Mouse (Mus musculus): ENCODE measurements around the gene Olfr279.

Olfr279 gene

DNA sequence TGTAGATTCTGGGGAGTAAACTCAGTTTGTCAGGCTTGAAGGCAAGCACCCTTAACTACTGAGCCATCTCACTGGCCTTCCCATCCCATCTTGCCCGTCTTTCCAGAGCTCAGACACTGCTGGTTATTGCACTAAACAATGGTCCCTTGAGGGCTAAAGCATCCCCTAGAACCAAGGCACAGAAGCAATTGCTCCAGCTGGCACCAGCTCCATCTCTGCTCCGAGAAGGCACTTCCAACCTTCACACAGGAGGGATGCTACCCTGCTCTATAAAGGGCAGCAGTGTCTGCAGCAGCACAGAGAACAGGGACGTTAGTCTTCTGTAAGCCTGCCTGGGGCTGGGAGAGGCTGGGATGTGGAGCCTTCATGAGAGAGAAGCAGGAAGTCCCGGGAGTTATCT, at the start of gene Olfr279:
Olfr279 (plus strand) TSS at position 301 of the 400 bp plus-strand sequence.
- no peak for TF ChIP-seq GATA4 (IDR thresholded peaks at IDR 0.05; ENCODE audit: insufficient replicate concordance, low read length)

DNA sequence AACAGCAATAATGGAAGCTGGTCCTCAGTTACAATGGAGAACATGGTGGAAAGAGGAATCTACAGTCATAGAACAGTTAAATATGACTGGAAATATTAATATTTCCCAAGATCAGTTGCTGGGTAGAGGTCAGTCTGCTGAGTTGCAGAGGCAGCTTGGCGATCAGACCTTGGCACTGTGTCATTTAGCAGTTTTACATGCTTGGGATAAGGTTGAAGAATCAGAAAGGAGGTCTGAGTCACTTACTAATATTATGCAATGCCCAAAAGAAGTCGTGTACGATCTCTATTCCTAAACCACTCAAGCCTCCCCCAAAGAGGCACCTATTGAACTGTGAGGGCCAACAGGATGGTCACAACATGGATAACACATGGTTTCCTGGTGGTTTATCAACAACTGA, 47.6 kb upstream of the Olfr279 start:
- TF ChIP-seq GATA4 (IDR thresholded peaks at IDR 0.05; ENCODE audit: insufficient replicate concordance, low read length) = no peak

DNA sequence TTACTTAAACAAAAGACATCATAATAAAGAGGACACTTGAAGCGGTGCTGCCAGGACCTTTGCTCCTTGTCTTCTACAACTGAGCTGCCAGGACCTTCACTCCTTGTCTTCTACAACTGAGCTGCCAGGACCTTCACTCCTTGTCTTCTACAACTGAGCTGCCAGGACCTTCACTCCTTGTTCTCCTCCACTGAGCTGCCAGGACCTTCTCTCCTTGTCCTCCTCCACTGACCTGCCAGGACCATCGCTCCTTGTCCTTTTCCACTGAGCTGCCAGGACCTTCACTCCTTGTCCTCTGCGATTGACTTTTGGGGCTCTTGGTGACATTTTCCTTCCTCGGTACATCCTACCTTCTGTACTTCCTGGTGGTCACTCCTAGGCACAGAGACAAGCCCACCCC, 43.7 kb upstream of the Olfr279 start:
- TF ChIP-seq GATA4 (IDR thresholded peaks at IDR 0.05; ENCODE audit: insufficient replicate concordance, low read length) = no peak

DNA sequence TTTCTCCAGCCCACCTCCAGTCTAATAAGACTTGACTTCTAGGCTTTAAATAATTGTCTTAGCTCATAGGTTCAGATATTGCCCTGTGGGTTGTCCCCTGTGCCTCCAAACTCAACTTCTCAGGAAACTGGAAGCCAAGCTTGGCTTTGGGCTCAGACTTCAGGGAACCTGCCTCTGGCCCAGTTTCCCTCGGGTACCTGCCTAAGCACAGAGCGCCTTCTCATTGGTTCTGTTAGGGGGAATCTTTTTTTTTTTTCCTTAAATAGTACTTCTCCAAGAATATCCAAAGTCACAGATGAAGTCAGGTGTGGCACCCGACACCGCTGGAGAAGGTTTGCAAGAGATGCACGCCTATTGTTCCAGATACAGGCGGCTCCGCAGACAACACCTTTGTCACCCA, 39.9 kb upstream of the Olfr279 start, which contains the start of gene Olfr281:
Olfr281 (plus strand) TSS at position 301 of the 400 bp plus-strand sequence.
- no peak for TF ChIP-seq GATA4 (IDR thresholded peaks at IDR 0.05; ENCODE audit: insufficient replicate concordance, low read length)

DNA sequence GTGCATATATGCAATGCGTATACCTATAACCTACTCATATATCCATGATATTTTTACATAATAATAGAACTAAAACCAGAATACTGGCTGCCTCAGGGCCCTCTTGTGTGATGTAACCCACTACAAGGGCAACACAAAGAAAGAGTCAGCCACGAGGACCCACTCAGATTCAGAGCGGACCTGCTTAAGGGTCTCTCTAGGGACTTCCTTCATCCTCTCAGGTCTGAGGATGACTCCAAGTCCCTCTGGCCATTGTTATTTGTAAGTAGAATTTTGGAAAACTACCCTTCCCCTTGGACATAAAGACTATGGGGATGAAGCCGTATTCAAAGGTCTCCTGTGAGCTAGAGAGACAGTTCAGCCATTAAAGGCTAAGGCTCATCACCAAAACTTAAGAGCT, 22.6 kb upstream of the Olfr279 start, which contains the start of gene OR5BS1P:
OR5BS1P (plus strand) TSS at position 301 of the 400 bp plus-strand sequence.
- TF ChIP-seq GATA4 (IDR thresholded peaks at IDR 0.05; ENCODE audit: insufficient replicate concordance, low read length) = no peak

DNA sequence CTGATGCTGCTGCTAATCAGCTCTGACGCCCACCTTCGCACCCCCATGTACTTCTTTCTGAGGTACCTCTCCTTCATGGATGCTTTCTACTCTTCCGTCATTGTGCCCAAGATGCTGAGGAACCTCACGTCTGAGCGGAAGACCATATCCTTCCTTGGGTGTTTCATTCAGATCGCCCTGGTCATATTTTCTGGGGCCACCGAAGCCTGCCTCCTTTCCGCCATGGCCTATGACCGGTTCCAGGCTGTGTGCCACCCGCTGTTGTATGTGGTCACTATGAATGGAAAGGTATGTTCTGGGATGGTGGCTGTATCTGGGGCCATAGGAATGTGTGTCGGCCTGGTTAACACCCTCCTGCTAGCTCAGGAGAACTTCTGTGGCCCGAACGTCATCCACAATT, 20.7 kb upstream of the Olfr279 start:
- TF ChIP-seq GATA4 (IDR thresholded peaks at IDR 0.05; ENCODE audit: insufficient replicate concordance, low read length) = no peak

DNA sequence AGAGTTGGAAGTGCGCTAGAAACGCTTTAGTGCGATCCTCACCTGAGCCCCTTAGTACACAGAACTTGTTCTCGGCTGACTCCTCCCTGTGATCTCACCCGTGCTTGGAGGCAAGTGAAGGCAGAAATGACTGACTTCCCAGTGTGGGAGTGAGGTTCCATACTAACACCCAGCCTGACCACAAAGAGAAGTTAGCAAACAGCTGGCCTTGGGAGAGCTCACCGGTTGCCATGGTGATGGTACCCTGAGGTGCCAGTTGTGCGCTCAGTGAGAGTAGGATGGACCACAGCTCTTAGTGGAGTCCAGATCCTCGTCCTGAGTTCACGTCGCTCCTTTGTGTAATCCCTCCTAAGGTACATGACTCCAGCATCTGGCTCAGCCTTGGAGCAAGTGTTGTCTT, 17.2 kb upstream of the Olfr279 start:
- TF ChIP-seq GATA4 (IDR thresholded peaks at IDR 0.05; ENCODE audit: insufficient replicate concordance, low read length) = no peak

DNA sequence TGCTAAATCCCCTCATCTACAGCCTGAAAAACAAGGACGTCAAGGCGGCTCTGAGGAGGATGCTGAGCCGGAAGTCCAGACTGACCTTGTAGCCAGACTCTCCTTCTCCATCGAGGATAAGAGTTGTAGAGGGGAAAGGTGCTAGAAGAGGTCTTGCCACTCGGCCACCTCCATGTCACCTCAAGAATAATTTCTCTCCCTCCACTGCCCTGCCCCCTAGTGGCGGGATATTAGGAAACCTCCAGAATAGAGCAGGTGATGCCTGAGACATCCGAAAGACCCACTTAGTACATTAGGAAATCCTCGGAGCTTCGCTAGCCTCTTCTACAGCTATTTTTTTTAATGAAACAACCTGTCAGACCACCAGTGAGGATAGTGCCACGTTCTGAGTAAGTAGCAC, 16.8 kb upstream of the Olfr279 start:
- TF ChIP-seq GATA4 (IDR thresholded peaks at IDR 0.05; ENCODE audit: insufficient replicate concordance, low read length) = no peak

DNA sequence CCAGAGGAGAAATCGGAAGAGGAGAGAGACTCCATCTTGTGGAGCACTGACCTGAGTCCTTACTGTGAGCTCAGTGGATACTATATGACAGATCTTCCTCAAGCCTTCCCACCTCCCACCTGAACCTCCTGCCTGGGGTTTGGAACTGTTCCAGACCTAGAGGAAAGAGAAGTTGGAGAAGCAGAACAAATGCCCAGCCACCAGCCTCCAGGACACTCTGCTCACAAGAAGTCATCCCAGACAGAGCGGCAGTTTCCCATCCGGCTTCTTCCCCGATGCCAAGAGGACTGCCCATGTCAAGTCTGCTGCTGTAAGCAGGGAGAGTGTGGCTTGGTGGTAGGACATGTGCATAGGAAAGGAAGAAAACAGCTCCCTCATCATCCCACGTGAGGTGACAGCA, 15.9 kb upstream of the Olfr279 start:
- TF ChIP-seq GATA4 (IDR thresholded peaks at IDR 0.05; ENCODE audit: insufficient replicate concordance, low read length) = no peak

DNA sequence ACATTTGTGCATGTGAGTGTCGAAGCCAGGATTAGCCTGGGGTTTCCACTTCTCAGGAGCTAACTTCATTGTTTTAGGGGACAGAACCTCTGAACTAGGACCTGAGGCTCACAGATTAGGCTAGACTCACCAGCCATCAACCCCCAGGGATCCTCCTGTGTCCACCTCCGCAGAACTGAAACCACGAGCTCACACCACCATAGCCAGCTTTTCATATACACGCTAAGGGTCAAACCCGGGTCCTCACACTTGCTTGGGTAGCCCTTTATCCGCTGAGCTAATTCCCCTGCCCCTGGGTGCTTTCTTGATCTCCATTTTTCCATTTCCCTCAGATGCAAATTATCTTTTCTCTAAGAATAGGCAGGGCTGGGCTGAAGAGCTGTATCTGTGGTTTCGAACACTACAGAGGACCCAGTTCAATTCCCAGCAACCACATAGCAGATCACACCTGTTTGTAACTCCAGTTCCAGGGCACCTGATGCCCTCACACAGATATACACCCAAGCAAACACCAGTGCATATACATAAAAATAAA, 12.6 kb upstream of the Olfr279 start:
- TF ChIP-seq GATA4 (IDR thresholded peaks at IDR 0.05; ENCODE audit: insufficient replicate concordance, low read length) = no peak

DNA sequence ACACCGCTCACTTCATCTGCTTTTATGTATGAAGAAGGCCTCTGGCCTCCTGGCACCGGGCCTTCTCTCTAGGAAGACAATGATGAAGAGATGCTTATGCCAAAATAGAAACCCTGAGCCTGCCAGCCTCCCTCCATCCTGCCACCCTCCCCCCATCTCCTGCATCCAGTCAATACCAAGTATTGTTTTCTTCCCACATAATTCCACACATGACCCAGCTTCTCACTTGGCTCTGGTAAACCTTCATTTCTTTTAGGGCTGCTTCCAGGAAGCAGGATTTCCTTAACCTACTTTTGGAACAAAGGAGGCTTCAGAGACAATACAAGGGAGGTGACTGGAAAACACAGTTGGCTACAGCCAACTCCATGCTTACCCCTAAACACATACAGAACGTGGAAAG, 9.5 kb upstream of the Olfr279 start, which contains the start of gene Lalba:
Lalba (minus strand) TSS at position 21 of the 400 bp plus-strand sequence.
- TF ChIP-seq GATA4 (IDR thresholded peaks at IDR 0.05; ENCODE audit: insufficient replicate concordance, low read length) = no peak

DNA sequence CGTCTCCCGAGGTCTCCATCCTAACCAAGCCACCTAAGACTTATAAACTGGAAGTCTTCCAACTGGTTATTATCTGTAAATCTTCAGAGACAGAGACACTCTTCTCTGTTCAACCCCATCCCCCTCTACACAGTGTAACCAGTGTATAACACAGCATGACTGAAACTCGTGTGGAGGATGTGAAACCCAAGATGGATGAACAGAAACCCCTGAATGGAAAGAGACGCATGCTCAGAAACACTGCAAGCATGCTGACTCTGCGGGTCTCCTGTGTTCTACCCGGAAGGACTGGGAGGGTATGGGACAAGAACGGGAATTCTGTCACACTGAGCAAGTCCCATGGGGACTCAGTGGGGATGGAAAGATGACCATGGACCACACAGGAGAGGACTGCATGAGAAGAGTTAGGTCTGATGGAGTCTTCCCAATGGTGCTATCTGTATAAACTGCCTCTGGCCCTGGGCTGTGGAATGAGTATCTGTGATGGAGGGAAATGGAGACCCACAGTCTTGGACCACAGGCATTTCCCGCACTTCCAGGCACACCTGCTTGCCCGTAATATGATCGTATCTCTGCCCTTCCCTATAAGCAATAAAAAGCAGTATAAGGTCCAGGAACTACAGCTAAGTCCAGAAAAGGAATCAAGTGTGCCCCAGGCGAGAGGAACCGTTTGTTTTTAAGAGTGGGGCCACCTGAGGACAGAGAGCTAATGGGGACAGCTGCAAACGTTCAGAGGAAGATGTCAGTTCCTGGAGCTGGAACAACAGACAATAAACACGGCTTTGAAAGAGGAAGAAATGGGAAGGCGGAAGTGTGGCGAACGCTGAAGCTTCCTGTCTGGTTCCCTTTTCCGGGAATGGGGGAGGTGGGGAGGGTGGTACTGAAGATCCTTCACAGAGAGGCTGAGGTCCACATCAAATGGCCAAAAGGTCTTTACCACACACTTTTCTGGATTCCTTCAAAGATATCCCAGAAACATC, 8.0 kb upstream of the Olfr279 start:
- no peak for TF ChIP-seq GATA4 (IDR thresholded peaks at IDR 0.05; ENCODE audit: insufficient replicate concordance, low read length)

DNA sequence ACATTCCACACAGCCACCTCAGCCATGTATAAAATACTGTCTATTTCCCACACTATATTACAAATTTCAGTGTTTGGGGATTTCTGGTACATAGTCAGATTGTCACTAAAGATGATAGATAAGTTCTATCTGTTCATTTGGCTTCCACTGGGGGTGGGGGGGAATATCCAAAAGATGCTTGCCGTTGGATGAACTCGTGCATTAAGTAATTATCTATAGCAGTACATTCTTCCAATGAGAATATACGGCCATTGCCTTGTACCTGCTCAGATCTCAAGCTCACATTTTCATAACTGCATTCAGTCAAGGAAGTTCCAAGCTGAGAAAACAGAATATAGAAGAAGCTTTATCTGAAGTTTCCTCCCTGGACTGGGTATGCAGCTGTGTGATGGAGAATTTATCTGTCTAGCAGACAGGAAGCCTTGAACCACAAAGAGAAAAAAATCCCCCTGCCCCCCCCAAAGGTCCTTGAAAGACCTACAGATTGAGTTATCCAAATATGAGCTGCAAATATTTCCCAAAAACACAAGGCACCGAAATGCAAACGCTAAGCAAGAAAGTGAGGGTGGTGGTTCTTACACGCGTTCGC, 5.7 kb upstream of the Olfr279 start:
- TF ChIP-seq GATA4 (IDR thresholded peaks at IDR 0.05; ENCODE audit: insufficient replicate concordance, low read length) = no peak

DNA sequence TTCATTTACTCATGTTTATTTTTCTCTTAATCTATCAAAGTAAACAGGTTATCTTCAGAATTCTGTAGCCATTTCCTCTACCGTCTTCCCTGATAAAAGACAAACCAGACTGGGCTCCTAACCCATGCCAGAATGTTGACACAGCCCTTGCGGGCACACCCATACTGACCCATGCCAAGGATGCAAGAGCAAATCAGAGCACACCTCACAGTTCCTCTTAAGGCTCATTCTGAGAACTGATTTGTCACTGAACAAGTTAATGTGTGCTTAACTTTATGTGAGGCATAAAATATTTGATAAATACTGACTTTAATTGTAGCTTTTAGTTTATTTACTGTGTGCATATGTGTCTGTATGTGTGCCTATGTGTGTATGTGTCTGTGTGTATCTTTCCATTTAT, 870 bp upstream of the Olfr279 start:
- TF ChIP-seq GATA4 (IDR thresholded peaks at IDR 0.05; ENCODE audit: insufficient replicate concordance, low read length) = no peak

DNA sequence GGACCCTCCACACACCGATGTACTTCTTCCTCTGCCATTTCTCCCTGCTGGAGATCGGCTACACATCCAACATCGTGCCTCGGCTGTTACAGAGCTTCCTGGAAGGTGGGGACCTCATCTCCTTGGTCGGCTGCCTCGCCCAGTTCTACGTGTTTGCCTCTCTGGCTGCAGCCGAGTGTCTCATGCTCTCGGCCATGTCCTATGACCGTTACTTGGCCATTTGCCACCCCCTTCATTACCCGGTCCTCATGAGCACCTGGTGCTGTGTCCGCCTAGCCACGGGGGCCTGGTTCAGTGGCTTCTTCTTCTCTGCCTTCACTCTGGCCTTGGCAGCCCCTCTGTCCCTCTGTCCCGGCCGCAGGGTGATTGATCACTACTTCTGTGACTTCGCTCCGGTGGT, 5.4 kb downstream of the Olfr279 start:
- TF ChIP-seq GATA4 (IDR thresholded peaks at IDR 0.05; ENCODE audit: insufficient replicate concordance, low read length) = no peak

DNA sequence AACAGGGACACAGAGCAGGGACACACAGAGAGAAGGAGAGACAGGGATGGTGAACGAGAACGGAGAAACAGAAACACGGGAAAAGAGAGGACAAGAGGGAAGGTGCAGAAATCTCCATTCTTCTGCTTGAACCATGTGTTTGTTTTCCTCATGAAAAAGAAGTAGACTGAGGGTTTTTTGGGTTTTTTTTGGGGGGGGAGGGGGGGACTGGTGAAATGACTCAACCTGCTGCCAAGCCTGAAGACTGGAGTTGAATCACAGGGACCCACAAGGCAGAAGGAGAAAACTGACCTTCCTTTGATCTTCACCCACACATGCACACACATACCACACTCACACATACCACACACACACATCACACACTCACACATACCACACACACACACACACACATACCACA, 11.1 kb downstream of the Olfr279 start:
- TF ChIP-seq GATA4 (IDR thresholded peaks at IDR 0.05; ENCODE audit: insufficient replicate concordance, low read length) = no peak

Measured in liver, adult (tissue).